Mouse (Mus musculus) stomach, postnatal 0 days (tissue): ENCODE measurements around the gene Spg7.

Source experiments
- CTCF ChIP-seq: IDR thresholded peaks from 2 replicates; pipeline ENCODE4 v1.5.1; 2016; ENCODE audit warnings: antibody characterized with exemption, low read depth, mild to moderate bottlenecking, moderate library complexity
- EP300 ChIP-seq: optimal IDR thresholded peaks from 2 replicates; pipeline ENCODE3; 2016; ENCODE audit warnings: antibody characterized with exemption

DNA sequence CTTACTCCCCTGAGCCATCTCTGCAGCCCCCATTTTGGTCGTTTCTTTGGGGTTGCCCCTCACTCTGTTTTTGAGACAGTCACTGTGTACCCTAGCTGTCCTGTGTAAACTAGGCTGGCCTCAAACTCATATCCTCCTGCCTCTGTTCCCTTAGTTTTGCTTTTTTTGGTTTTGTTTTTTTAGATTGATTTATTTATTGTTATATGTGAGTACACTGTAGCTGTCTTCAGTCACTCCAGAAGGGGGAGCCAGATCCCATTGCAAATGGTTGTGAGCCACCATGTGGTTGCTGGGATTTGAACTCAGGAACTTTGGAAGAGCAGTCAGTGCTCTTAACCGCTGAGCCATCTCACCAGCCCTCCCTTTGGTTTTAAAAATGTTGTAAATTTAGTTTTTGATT is 43.8 kb downstream of the Spg7 start:
- TF ChIP-seq CTCF (peak; percentile 76), EP300 (no peak)
